Mouse (Mus musculus): Measurements from ENCODE around the gene Sbno2. TPM values are rescaled to one million over a fixed set of nuclear protein-coding genes. Genes with fewer than 3 reads are reported as not detected.
"Not testable (repeated sequence)": the region's sequence is repeated elsewhere in the genome, so short reads cannot be mapped to it uniquely, and the experiment has no call there.

Sbno2 gene
- polyA plus RNA-seq, 1 experiment, result 29.4 TPM

GRCm38 (mm10) chr10:80047041-80047565 lies 58.3 kb downstream of the Sbno2 start, which contains the start of gene Gpx4:
Gpx4 (plus strand) TSS chr10:80047166.
- no peak within 1 kb of the TSS for H3K4me3 ChIP-seq (ENCODE audit: insufficient read depth, poor library complexity, severe bottlenecking)

GRCm38 (mm10) chr10:80045766-80046165 lies 59.6 kb downstream of the Sbno2 start:
- Histone ChIP-seq H3ac (ENCODE audit: control insufficient read depth, insufficient read length, low read depth) (no peak overlapping the region), H3K79me2 (ENCODE audit: control insufficient read depth, insufficient read depth) (no peaks in the 10 kb centered on the region), H3K79me3 (ENCODE audit: low read depth) (no peaks in the 10 kb centered on the region), H3K36me3 (ENCODE audit: control insufficient read depth, insufficient read depth) (no peaks in the 10 kb centered on the region), H3K4me3 (ENCODE audit: insufficient read depth, poor library complexity, severe bottlenecking) (no peak overlapping the region), H3K27me3 (ENCODE audit: control insufficient read depth, insufficient read depth, insufficient read length) (no peaks in the 10 kb centered on the region)
- no peak for TF ChIP-seq CTCF (IDR thresholded peaks at IDR 0.05; ENCODE audit: control insufficient read depth, insufficient read depth, insufficient read length)
- TF ChIP-seq MAX (IDR thresholded peaks at IDR 0.05), result no peak
- TF ChIP-seq CEBPB (IDR thresholded peaks at IDR 0.05; ENCODE audit: low read depth), result no peak
- TF ChIP-seq FOSL1 (IDR thresholded peaks at IDR 0.05; ENCODE audit: insufficient read depth, low read length, poor library complexity, severe bottlenecking), result no peak
- TF ChIP-seq MYOG (IDR thresholded peaks at IDR 0.05; ENCODE audit: control insufficient read depth, extremely low read depth, insufficient read length), result no peak
- TF ChIP-seq MYOD1 (IDR thresholded peaks at IDR 0.05; ENCODE audit: control insufficient read depth, insufficient read length, low read depth), result no peak
- no peak for TF ChIP-seq USF1 (IDR thresholded peaks at IDR 0.05; ENCODE audit: low read depth)

More at GRCm38 (mm10) chr10:80047041-80047565, 58.3 kb downstream of the Sbno2 start, which contains the start of gene Gpx4:
- Histone ChIP-seq H3K36me3 (ENCODE audit: control insufficient read depth, insufficient read depth) (no peaks in the 10 kb centered on the region), H3K27me3 (ENCODE audit: control insufficient read depth, insufficient read depth, insufficient read length) (no peaks in the 10 kb centered on the region), H3K79me3 (ENCODE audit: low read depth) (no peaks in the 10 kb centered on the region), H3K79me2 (ENCODE audit: control insufficient read depth, insufficient read depth) (no peaks in the 10 kb centered on the region), H3ac (ENCODE audit: control insufficient read depth, insufficient read length, low read depth) (no peak within 1 kb of the TSS)
- no peak for TF ChIP-seq MYOD1 (IDR thresholded peaks at IDR 0.05; ENCODE audit: control insufficient read depth, insufficient read length, low read depth)

- not testable (repeated sequence) for H3K79me3 ChIP-seq (ENCODE audit: low read depth); H3K36me3 ChIP-seq (ENCODE audit: control insufficient read depth, insufficient read depth); H3K4me3 ChIP-seq (ENCODE audit: insufficient read depth, poor library complexity, severe bottlenecking); H3K27me3 ChIP-seq (ENCODE audit: control insufficient read depth, insufficient read depth, insufficient read length); H3K79me2 ChIP-seq (ENCODE audit: control insufficient read depth, insufficient read depth); H3ac ChIP-seq (ENCODE audit: control insufficient read depth, insufficient read length, low read depth)
These were observed 60.0 kb downstream of the Sbno2 start for GRCm38 (mm10) chr10:80045364-80045763.

- peaks cover 5% of the 10 kb centered on the region for H3K79me2 ChIP-seq (ENCODE audit: control insufficient read depth, insufficient read depth)
- H3K4me3 ChIP-seq (ENCODE audit: insufficient read depth, poor library complexity, severe bottlenecking), result no peak overlapping the region
- no peaks in the 10 kb centered on the region for H3K27me3 ChIP-seq (ENCODE audit: control insufficient read depth, insufficient read depth, insufficient read length)
- no peaks in the 10 kb centered on the region for H3K36me3 ChIP-seq (ENCODE audit: control insufficient read depth, insufficient read depth)
- TF ChIP-seq USF1 (IDR thresholded peaks at IDR 0.05; ENCODE audit: low read depth) (no peak), MAX (IDR thresholded peaks at IDR 0.05) (no peak), CEBPB (IDR thresholded peaks at IDR 0.05; ENCODE audit: low read depth) (no peak), CTCF (IDR thresholded peaks at IDR 0.05; ENCODE audit: control insufficient read depth, insufficient read depth, insufficient read length) (no peak), FOSL1 (IDR thresholded peaks at IDR 0.05; ENCODE audit: insufficient read depth, low read length, poor library complexity, severe bottlenecking) (no peak), MYOG (IDR thresholded peaks at IDR 0.05; ENCODE audit: control insufficient read depth, extremely low read depth, insufficient read length) (no peak), MYOD1 (IDR thresholded peaks at IDR 0.05; ENCODE audit: control insufficient read depth, insufficient read length, low read depth) (no peak)
- H3K79me3 ChIP-seq (ENCODE audit: low read depth), result peaks cover 4% of the 10 kb centered on the region
- H3ac ChIP-seq (ENCODE audit: control insufficient read depth, insufficient read length, low read depth), result no peak overlapping the region
These were observed 61.3 kb downstream of the Sbno2 start for GRCm38 (mm10) chr10:80044087-80044486.

- Histone ChIP-seq H3K36me3 (ENCODE audit: control insufficient read depth, insufficient read depth) (peaks cover 19% of the 10 kb centered on the region), H3K79me2 (ENCODE audit: control insufficient read depth, insufficient read depth) (peaks cover 30% of the 10 kb centered on the region), H3K79me3 (ENCODE audit: low read depth) (peaks cover 21% of the 10 kb centered on the region)
- not testable (repeated sequence) for H3K27me3 ChIP-seq (ENCODE audit: control insufficient read depth, insufficient read depth, insufficient read length); H3ac ChIP-seq (ENCODE audit: control insufficient read depth, insufficient read length, low read depth); H3K4me3 ChIP-seq (ENCODE audit: insufficient read depth, poor library complexity, severe bottlenecking)
These were observed 63.8 kb downstream of the Sbno2 start for GRCm38 (mm10) chr10:80041409-80042060.

GRCm38 (mm10) chr10:80039559-80039979 lies 65.8 kb downstream of the Sbno2 start, which contains the start of gene Polr2e:
Polr2e (minus strand) TSS chr10:80039795.
- Histone ChIP-seq H3ac (ENCODE audit: control insufficient read depth, insufficient read length, low read depth) (peak within 1 kb of the TSS; percentile 96), H3K4me3 (ENCODE audit: insufficient read depth, poor library complexity, severe bottlenecking) (peak within 1 kb of the TSS; percentile 100), H3K79me3 (ENCODE audit: low read depth) (peaks cover 21% of the 10 kb centered on the region), H3K27me3 (ENCODE audit: control insufficient read depth, insufficient read depth, insufficient read length) (no peaks in the 10 kb centered on the region), H3K79me2 (ENCODE audit: control insufficient read depth, insufficient read depth) (peaks cover 39% of the 10 kb centered on the region), H3K36me3 (ENCODE audit: control insufficient read depth, insufficient read depth) (peaks cover 39% of the 10 kb centered on the region)
- TF ChIP-seq CTCF (IDR thresholded peaks at IDR 0.05; ENCODE audit: control insufficient read depth, insufficient read depth, insufficient read length) (no peak), MAX (IDR thresholded peaks at IDR 0.05) (peak; percentile 100)
